Mouse (Mus musculus): ENCODE results near the gene Adamts17. TPM values are rescaled to one million over a fixed set of nuclear protein-coding genes. Genes with fewer than 3 reads are reported as not detected.

Gene Adamts17
- 11.6 and 12.9 TPM in 2 replicates for polyA plus RNA-seq (2016; fragmentation: Nextera tagmentation; extraction: Ambion mirVana)

- ATAC-seq (ENCODE audit: insufficient number of reproducible peaks, insufficient read depth, low FRiP score, low TSS enrichment, low read depth) = peak; percentile 94
- no peaks in the 10 kb centered on the region for H3K36me3 ChIP-seq
- peaks cover 13% of the 10 kb centered on the region for H3K27me3 ChIP-seq
- peak within 1 kb of the TSS; percentile 76; the same call in 1 of the 2 replicates for H3K27ac ChIP-seq
- peak within 1 kb of the TSS; percentile 89 for H3K4me2 ChIP-seq
- H3K9me3 ChIP-seq = no peaks in the 10 kb centered on the region
- peaks cover 27% of the 10 kb centered on the region for H3K4me1 ChIP-seq (replicated peaks)
- H3K9ac ChIP-seq (replicated peaks) = peak within 1 kb of the TSS; percentile 71
- WGBS = under 1% methylated on average over 30 of the region's 30 CpGs
- peak within 1 kb of the TSS; percentile 64 for H3K4me3 ChIP-seq (replicated peaks)
Observed at GRCm38 (mm10) chr7:66839463-66840007, at the start of gene Adamts17. Gene Adamts17, plus strand, starts transcription at chr7:66839735.

DNA sequence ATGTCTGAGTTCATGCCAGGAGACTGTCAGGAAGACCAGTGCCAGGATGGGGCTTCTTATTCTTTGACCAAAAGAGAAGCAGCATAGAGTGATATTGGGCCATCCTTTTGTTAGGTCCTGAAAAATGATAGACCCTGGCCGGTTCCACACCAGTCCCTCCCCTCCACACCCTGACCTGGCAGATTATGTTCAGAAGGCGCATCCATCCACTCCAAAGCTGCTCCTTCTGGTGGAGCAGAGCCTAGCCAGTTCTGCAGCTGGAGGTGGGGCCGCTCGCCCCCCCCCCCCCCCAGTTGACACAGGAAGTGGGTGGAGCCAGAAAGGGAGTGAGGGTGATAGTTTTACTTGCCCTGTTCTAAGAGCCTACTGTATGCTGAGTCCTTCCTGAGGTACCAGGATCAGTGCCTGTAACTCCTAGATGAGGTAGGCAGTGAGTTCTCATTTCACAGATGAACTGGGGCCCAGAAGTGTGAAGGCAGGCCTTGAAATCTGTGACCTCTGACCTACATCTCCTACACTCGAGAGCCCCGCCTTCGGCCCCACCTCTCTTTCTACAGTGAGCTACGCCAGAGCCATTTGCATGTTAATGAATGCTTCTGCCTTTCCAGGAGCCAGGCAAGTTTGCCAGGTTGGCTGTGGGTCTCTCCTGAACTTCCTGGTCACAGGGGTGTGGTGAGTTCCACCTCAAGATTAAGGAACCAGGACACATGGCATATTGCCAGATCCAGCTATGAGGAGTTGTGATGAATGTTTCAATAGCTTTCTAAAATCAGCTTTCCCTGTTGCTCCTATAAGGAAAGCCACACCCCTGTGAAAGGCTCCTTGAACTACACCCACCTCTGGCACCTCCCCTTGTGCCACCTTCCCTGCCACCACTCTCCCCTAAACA lies 49.4 kb upstream of the Adamts17 start:
- H3K27ac ChIP-seq = no peak overlapping the region
- no peaks in the 10 kb centered on the region for H3K36me3 ChIP-seq
- H3K4me3 ChIP-seq (replicated peaks) = no peak overlapping the region
- WGBS = 26% methylated on average over 8 of the region's 8 CpGs
- no peaks in the 10 kb centered on the region for H3K9me3 ChIP-seq
- no peak overlapping the region for H3K4me2 ChIP-seq
- no peak overlapping the region for H3K9ac ChIP-seq (replicated peaks)
- peak; percentile 27; the same call in 1 of the 2 replicates for ATAC-seq (ENCODE audit: insufficient number of reproducible peaks, insufficient read depth, low FRiP score, low TSS enrichment, low read depth)
- no peaks in the 10 kb centered on the region for H3K27me3 ChIP-seq
- H3K4me1 ChIP-seq (replicated peaks) = peaks cover 24% of the 10 kb centered on the region

DNA sequence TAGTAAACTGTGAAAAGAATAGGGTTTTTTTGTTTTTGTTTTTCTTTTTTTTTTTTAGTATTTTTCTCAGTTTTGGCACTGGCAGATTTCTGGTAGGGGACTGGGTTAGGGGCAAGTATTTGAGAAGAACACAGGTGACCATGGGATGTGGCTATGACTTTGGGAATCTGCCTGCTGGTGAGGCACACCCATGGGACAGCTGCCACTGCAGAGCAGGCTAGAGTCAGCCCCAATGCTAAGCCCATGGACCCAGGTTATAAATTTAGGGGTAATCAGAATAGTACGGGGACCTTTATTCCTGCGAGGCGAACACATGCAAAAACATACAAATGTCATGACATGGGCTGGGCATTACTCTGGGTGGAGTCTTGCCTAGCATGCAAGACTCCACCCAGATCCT lies 48.5 kb upstream of the Adamts17 start:
- peaks cover 23% of the 10 kb centered on the region for H3K4me1 ChIP-seq (replicated peaks)
- no peaks in the 10 kb centered on the region for H3K36me3 ChIP-seq
- 86% methylated on average over 3 of the region's 3 CpGs for WGBS
- H3K4me2 ChIP-seq = no peak overlapping the region
- H3K27ac ChIP-seq = no peak overlapping the region
- no peaks in the 10 kb centered on the region for H3K9me3 ChIP-seq
- no peak for ATAC-seq (ENCODE audit: insufficient number of reproducible peaks, insufficient read depth, low FRiP score, low TSS enrichment, low read depth)
- no peak overlapping the region for H3K9ac ChIP-seq (replicated peaks)
- no peak overlapping the region for H3K4me3 ChIP-seq (replicated peaks)
- H3K27me3 ChIP-seq = no peaks in the 10 kb centered on the region

GRCm38 (mm10) chr7:66796909-66797308 lies 42.6 kb upstream of the Adamts17 start:
- H3K9ac ChIP-seq (replicated peaks) = no peak overlapping the region
- no peak overlapping the region for H3K4me2 ChIP-seq
- peaks cover 19% of the 10 kb centered on the region for H3K4me1 ChIP-seq (replicated peaks)
- H3K27me3 ChIP-seq = no peaks in the 10 kb centered on the region
- no peak overlapping the region for H3K4me3 ChIP-seq (replicated peaks)
- no peak for ATAC-seq (ENCODE audit: insufficient number of reproducible peaks, insufficient read depth, low FRiP score, low TSS enrichment, low read depth)
- H3K9me3 ChIP-seq = no peaks in the 10 kb centered on the region
- H3K27ac ChIP-seq = no peak overlapping the region
- no peaks in the 10 kb centered on the region for H3K36me3 ChIP-seq
- WGBS = 60% methylated on average over 1 of the region's 1 CpGs

DNA sequence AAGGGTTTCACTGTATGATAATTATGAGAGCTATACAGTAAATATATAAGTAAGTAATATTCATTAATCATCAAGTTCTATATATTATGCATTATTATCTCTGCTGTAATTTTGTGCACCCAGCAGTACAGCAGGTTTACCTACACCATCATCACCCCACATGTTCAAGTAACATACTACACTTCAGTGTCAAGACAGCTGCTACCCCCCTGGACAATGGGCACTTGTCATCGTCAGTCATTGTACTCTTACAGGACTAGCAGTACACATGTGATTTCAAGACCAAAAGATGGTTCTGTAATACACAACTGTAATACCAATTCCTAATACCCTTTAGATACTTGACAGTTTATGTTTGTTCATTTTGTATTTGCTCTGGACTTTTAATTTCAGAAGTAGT lies 42.2 kb upstream of the Adamts17 start:
- no peak overlapping the region for H3K4me3 ChIP-seq (replicated peaks)
- H3K36me3 ChIP-seq = no peaks in the 10 kb centered on the region
- no peak overlapping the region for H3K9ac ChIP-seq (replicated peaks)
- no peak for ATAC-seq (ENCODE audit: insufficient number of reproducible peaks, insufficient read depth, low FRiP score, low TSS enrichment, low read depth)
- H3K4me1 ChIP-seq (replicated peaks) = peaks cover 20% of the 10 kb centered on the region
- H3K4me2 ChIP-seq = no peak overlapping the region
- no peak overlapping the region for H3K27ac ChIP-seq
- no peaks in the 10 kb centered on the region for H3K9me3 ChIP-seq
- WGBS = 93% methylated on average over 1 of the region's 1 CpGs
- H3K27me3 ChIP-seq = no peaks in the 10 kb centered on the region

- 20% methylated on average over 5 of the region's 5 CpGs for WGBS
- no peaks in the 10 kb centered on the region for H3K9me3 ChIP-seq
- no peak overlapping the region for H3K9ac ChIP-seq (replicated peaks)
- H3K4me3 ChIP-seq (replicated peaks) = no peak overlapping the region
- peaks cover 24% of the 10 kb centered on the region for H3K4me1 ChIP-seq (replicated peaks)
- H3K27ac ChIP-seq = peak overlapping the region; percentile 2; the same call in 1 of the 2 replicates
- ATAC-seq (ENCODE audit: insufficient number of reproducible peaks, insufficient read depth, low FRiP score, low TSS enrichment, low read depth) = no peak
- H3K27me3 ChIP-seq = no peaks in the 10 kb centered on the region
- no peak overlapping the region for H3K4me2 ChIP-seq
- no peaks in the 10 kb centered on the region for H3K36me3 ChIP-seq
Observed at GRCm38 (mm10) chr7:66798826-66799225, 40.7 kb upstream of the Adamts17 start.

GRCm38 (mm10) chr7:66800784-66801183 lies 38.8 kb upstream of the Adamts17 start:
- H3K4me2 ChIP-seq = no peak overlapping the region
- peaks cover 28% of the 10 kb centered on the region for H3K4me1 ChIP-seq (replicated peaks)
- H3K27me3 ChIP-seq = no peaks in the 10 kb centered on the region
- no peaks in the 10 kb centered on the region for H3K36me3 ChIP-seq
- H3K27ac ChIP-seq = no peak overlapping the region
- ATAC-seq (ENCODE audit: insufficient number of reproducible peaks, insufficient read depth, low FRiP score, low TSS enrichment, low read depth) = no peak
- 81% methylated on average over 5 of the region's 5 CpGs for WGBS
- H3K9ac ChIP-seq (replicated peaks) = no peak overlapping the region
- H3K4me3 ChIP-seq (replicated peaks) = no peak overlapping the region
- no peaks in the 10 kb centered on the region for H3K9me3 ChIP-seq

DNA sequence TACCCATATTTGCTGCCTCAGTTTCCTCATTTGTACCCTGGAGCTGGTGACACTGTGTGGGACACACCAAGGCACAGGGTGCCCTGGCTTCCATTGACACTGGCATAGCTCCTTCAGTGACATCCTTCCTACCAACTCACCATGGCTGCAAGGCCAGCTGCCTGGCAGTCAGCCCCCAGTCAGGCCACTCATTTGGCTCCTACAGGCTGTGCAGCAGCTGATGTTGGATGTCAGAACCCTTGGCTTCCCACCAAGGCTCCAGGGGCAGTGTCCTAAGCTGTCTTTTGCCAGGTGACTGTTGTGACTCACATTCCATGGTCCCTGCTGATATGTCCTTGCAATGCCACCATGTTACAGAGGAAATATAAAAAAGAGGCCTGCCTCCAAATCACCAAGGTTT lies 37.8 kb upstream of the Adamts17 start:
- H3K9me3 ChIP-seq = no peaks in the 10 kb centered on the region
- no peaks in the 10 kb centered on the region for H3K27me3 ChIP-seq
- H3K4me3 ChIP-seq (replicated peaks) = no peak overlapping the region
- no peak for ATAC-seq (ENCODE audit: insufficient number of reproducible peaks, insufficient read depth, low FRiP score, low TSS enrichment, low read depth)
- no peak overlapping the region for H3K4me2 ChIP-seq
- no peak overlapping the region for H3K27ac ChIP-seq
- H3K9ac ChIP-seq (replicated peaks) = no peak overlapping the region
- peaks cover 28% of the 10 kb centered on the region for H3K4me1 ChIP-seq (replicated peaks)
- H3K36me3 ChIP-seq = no peaks in the 10 kb centered on the region

DNA sequence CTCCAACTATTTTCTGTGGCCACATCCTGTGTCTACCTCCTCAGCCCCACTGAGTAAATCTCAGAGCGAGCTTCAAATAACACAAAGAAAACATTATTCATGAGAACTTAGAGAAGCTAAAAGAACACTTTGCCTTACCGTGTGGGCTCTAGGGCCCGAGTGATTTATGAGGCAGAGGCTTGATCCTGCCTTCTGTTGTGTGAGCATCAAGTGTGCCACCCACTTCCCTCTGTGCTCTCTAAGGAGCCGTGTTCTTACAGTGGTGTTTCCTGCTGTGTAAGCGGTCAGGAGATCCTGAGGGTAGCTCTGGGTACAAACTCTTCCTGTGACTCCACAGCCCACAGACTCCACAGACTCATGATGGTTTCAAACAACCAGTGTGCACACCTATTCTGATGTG lies 35.7 kb upstream of the Adamts17 start:
- Histone ChIP-seq H3K36me3 (no peaks in the 10 kb centered on the region), H3K4me1 (replicated peaks) (peaks cover 24% of the 10 kb centered on the region), H3K9me3 (no peaks in the 10 kb centered on the region), H3K27ac (no peak overlapping the region), H3K4me3 (replicated peaks) (no peak overlapping the region), H3K27me3 (no peaks in the 10 kb centered on the region), H3K9ac (replicated peaks) (no peak overlapping the region), H3K4me2 (no peak overlapping the region)
- WGBS = 42% methylated on average over 5 of the region's 5 CpGs
- ATAC-seq (ENCODE audit: insufficient number of reproducible peaks, insufficient read depth, low FRiP score, low TSS enrichment, low read depth) = no peak

DNA sequence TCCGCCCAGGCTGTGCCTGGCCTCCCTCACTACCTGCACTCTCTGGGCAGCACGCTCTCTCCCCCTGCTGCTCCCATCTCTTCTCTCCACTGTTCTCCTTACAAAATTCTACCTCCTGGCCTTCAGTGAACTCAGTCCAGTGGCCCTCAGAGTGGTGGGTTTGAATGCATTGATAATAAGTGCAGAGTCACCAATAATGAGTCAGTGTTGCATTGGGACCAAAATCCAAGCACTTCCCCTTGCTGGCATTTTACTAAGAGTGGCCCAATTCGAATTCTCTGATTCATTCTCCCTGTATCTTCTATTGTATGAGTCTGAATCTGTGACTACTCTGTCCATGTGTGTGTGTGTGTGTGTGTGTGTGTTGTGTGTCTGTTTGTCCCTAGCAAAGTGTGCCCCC lies 32.7 kb upstream of the Adamts17 start:
- Histone ChIP-seq H3K27ac (no peak overlapping the region), H3K4me1 (replicated peaks) (peaks cover 16% of the 10 kb centered on the region), H3K4me2 (no peak overlapping the region), H3K9ac (replicated peaks) (no peak overlapping the region), H3K4me3 (replicated peaks) (no peak overlapping the region), H3K27me3 (no peaks in the 10 kb centered on the region), H3K9me3 (no peaks in the 10 kb centered on the region), H3K36me3 (no peaks in the 10 kb centered on the region)
- 77% methylated on average over 3 of the region's 3 CpGs for WGBS
- ATAC-seq (ENCODE audit: insufficient number of reproducible peaks, insufficient read depth, low FRiP score, low TSS enrichment, low read depth) = no peak

GRCm38 (mm10) chr7:66810436-66810835 lies 29.1 kb upstream of the Adamts17 start:
- Histone ChIP-seq H3K4me3 (replicated peaks) (no peak overlapping the region), H3K9me3 (no peaks in the 10 kb centered on the region), H3K36me3 (no peaks in the 10 kb centered on the region), H3K4me2 (no peak overlapping the region), H3K4me1 (replicated peaks) (no peaks in the 10 kb centered on the region), H3K9ac (replicated peaks) (no peak overlapping the region), H3K27me3 (no peaks in the 10 kb centered on the region), H3K27ac (no peak overlapping the region)
- ATAC-seq (ENCODE audit: insufficient number of reproducible peaks, insufficient read depth, low FRiP score, low TSS enrichment, low read depth) = no peak
- WGBS = 93% methylated on average over 7 of the region's 7 CpGs

All from limb, embryonic 12.5 days (tissue).